Mouse (Mus musculus): Measurements from ENCODE around the gene Htr3b. TPM values are rescaled to one million over a fixed set of nuclear protein-coding genes. Genes with fewer than 3 reads are reported as not detected.
A peak's percentile ranks its signal among the peaks of the same experiment; 100 is the strongest.

Gene Htr3b
- not detected in 2 replicates for polyA plus RNA-seq (2011; ENCODE audit: insufficient read depth, insufficient read length, low replicate concordance, missing spikeins)

DNA sequence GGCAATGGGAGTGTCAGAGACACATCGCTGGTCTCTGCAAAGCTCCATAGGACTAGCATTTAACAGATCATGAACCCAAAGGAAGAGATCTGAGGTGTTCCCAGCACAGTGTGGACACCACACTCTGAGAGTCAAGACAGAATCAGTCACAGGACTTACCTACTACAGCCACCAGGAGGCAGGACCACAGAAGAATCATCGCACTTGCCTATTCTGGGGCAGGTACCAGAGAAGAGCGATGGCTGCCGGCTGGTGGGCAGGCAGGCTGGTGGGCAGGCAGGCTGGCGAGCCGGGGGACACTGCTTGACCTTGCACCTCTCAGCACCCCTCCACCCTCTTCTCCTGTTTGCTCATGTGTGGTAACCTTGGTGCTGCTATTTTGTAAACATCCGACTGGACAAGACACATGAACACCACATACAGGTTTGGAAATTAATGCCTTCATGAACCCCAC, at the start of gene Htr3b:
Htr3b (minus strand) TSS at position 404 of the 454 bp plus-strand sequence.
- TF ChIP-seq POLR2A (IDR thresholded peaks at IDR 0.05; ENCODE audit: borderline replicate concordance, control insufficient read depth, low read depth, low read length) (no peak), CTCF (IDR thresholded peaks at IDR 0.05; ENCODE audit: control insufficient read depth, insufficient read depth, low read length) (no peak)
- 55% methylated on average over 7 of the region's 7 CpGs for WGBS
- H3K4me1 ChIP-seq (ENCODE audit: control insufficient read depth, insufficient read depth, low read length) = no peaks in the 10 kb centered on the region
- H3K4me3 ChIP-seq (replicated peaks; ENCODE audit: control insufficient read depth, low read depth, low read length) = no peak within 1 kb of the TSS
- no peak within 1 kb of the TSS for H3K27ac ChIP-seq (ENCODE audit: control insufficient read depth, insufficient read depth, low read depth, low read length, poor library complexity)

DNA sequence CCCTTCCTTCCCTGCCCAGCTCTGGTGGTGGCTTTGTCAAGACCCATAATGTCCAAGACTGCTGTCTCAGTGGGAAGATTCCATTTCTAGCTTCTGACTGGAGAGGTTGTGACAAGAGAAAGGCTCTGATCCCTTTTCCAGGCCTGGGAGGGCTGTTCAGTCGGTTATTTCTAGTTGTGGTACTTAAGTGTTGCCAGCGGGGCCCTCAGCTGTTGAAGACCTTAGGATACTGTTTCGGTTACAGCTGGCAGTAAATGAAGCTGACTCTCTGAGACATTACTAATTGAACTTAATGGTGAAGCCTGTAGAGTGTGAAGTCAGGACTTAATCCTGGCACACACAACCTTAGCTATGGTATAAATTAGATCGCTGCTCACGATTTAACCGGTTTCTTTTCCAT, 34.5 kb upstream of the Htr3b start:
- Histone ChIP-seq H3K4me3 (replicated peaks; ENCODE audit: control insufficient read depth, low read depth, low read length) (no peak overlapping the region), H3K4me1 (ENCODE audit: control insufficient read depth, insufficient read depth, low read length) (no peaks in the 10 kb centered on the region), H3K27ac (ENCODE audit: control insufficient read depth, insufficient read depth, low read depth, low read length, poor library complexity) (no peak overlapping the region)
- WGBS = 88% methylated on average over 6 of the region's 6 CpGs
- no peak for TF ChIP-seq POLR2A (IDR thresholded peaks at IDR 0.05; ENCODE audit: borderline replicate concordance, control insufficient read depth, low read depth, low read length)
- no peak for TF ChIP-seq CTCF (IDR thresholded peaks at IDR 0.05; ENCODE audit: control insufficient read depth, insufficient read depth, low read length)

DNA sequence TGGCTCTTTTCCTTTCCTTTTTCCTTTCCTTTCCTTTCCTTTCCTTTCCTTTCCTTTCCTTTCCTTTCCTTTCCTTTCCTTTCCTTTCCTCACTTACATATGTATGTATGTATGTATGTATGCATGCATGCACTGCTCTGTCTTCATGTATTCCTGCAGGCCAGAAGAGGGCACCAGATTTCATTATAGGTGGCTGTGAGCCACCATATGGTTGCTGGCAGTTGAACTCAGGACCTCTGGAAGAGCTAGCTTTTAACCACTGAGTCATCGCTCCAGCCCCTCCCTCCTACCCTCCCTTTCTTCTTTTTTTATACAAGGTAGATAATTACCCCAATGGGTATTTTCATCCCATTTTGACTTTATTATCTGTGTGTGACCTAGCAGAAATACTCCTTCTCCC, 30.9 kb upstream of the Htr3b start:
- no peak overlapping the region for H3K27ac ChIP-seq (ENCODE audit: control insufficient read depth, insufficient read depth, low read depth, low read length, poor library complexity)
- WGBS = 84% methylated on average over 1 of the region's 1 CpGs
- TF ChIP-seq POLR2A (IDR thresholded peaks at IDR 0.05; ENCODE audit: borderline replicate concordance, control insufficient read depth, low read depth, low read length) (no peak), CTCF (IDR thresholded peaks at IDR 0.05; ENCODE audit: control insufficient read depth, insufficient read depth, low read length) (no peak)
- H3K4me1 ChIP-seq (ENCODE audit: control insufficient read depth, insufficient read depth, low read length) = no peaks in the 10 kb centered on the region
- H3K4me3 ChIP-seq (replicated peaks; ENCODE audit: control insufficient read depth, low read depth, low read length) = no peak overlapping the region

DNA sequence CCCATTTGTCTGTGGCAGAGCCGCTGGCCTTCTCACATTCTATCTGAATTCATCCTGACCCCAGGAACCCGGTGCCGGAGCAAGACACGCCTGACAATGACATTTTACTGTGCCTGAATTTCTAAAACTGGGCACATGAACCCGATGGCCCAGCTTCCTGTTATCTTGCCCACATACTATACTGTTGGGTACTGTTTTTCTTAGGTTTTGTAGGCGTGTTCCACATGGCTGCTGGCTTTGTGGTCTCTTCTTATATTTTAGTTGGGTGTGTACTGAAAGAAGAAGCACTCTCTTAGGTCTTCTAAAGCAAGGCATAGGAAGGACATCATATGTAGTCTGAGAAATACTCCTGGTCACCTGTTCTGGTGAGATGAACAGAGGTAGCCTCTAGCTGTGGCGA, 30.0 kb upstream of the Htr3b start:
- no peak overlapping the region for H3K27ac ChIP-seq (ENCODE audit: control insufficient read depth, insufficient read depth, low read depth, low read length, poor library complexity)
- H3K4me1 ChIP-seq (ENCODE audit: control insufficient read depth, insufficient read depth, low read length) = no peaks in the 10 kb centered on the region
- no peak overlapping the region for H3K4me3 ChIP-seq (replicated peaks; ENCODE audit: control insufficient read depth, low read depth, low read length)
- TF ChIP-seq CTCF (IDR thresholded peaks at IDR 0.05; ENCODE audit: control insufficient read depth, insufficient read depth, low read length) (no peak), POLR2A (IDR thresholded peaks at IDR 0.05; ENCODE audit: borderline replicate concordance, control insufficient read depth, low read depth, low read length) (no peak)
- 74% methylated on average over 7 of the region's 7 CpGs for WGBS

DNA sequence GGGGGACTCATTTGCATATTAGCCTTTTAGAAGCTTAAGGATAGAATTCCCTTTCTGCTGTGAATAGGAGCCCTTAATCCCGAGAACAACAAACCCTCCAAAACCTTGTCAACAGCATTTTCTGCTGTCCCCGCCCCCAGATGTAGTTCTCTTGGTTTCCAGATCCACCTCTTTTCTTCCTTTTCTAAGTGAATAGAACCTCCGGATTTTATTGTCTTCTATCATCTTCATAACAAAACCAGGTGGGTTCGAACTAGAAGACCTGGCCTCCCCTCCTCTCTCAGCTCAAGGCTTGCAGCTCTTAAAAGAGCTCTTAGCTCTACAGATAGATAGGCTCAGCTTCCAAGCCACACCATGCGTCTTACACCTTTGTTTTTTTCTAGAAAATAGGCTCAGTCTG, 26.9 kb upstream of the Htr3b start:
- Histone ChIP-seq H3K4me1 (ENCODE audit: control insufficient read depth, insufficient read depth, low read length) (no peaks in the 10 kb centered on the region; the same call in 1 of the 2 replicates), H3K4me3 (replicated peaks; ENCODE audit: control insufficient read depth, low read depth, low read length) (no peak overlapping the region), H3K27ac (ENCODE audit: control insufficient read depth, insufficient read depth, low read depth, low read length, poor library complexity) (no peak overlapping the region)
- 80% methylated on average over 5 of the region's 5 CpGs for WGBS
- TF ChIP-seq CTCF (IDR thresholded peaks at IDR 0.05; ENCODE audit: control insufficient read depth, insufficient read depth, low read length) (no peak), POLR2A (IDR thresholded peaks at IDR 0.05; ENCODE audit: borderline replicate concordance, control insufficient read depth, low read depth, low read length) (no peak)

DNA sequence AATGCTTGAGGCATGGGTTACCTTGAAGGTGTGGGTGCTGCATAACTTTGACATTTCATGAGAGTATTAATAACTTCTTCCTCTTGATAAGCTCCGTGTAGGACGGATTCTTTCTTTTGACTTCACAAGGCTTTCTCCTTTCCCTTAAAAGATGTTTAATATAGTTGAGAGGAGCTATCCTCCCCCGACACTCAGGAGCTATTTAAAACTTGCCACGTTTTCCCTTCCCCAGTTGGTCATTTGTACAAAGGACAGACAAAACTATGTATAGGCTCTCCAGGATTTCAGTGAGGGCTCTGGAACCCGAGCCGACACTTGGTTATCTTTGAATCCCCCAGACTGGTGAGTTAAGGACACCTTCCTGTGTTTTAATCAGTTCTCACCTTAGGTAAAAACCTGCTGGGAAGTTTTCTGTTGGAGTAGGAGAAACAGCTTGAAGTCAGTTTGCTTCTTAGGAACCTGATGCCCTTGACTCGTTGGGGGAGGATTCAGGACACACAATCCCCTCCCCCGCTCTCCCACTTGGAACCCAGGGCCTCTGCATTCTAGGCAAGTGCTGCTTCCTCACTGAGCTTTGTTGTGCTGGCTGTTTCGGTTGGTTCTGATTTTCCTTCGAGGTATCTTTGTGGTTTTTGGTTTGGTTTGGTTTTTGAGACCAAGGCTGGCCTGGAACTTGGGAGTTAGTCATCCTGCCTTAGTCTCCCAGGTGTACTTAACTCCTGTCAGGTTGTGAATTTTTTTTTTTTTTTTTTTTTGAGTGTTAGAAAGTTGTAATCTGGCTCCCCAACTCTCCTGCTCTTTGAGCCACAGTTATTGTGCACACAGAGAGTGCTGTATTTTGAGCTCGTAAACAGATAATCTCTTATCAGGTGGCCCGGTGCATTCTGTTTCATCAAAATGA, 22.7 kb upstream of the Htr3b start:
- no peak overlapping the region for H3K27ac ChIP-seq (ENCODE audit: control insufficient read depth, insufficient read depth, low read depth, low read length, poor library complexity)
- no peak overlapping the region for H3K4me3 ChIP-seq (replicated peaks; ENCODE audit: control insufficient read depth, low read depth, low read length)
- H3K4me1 ChIP-seq (ENCODE audit: control insufficient read depth, insufficient read depth, low read length) = no peaks in the 10 kb centered on the region; the same call in 1 of the 2 replicates
- WGBS = 55% methylated on average over 12 of the region's 12 CpGs
- TF ChIP-seq POLR2A (IDR thresholded peaks at IDR 0.05; ENCODE audit: borderline replicate concordance, control insufficient read depth, low read depth, low read length) (no peak), CTCF (IDR thresholded peaks at IDR 0.05; ENCODE audit: control insufficient read depth, insufficient read depth, low read length) (no peak)

DNA sequence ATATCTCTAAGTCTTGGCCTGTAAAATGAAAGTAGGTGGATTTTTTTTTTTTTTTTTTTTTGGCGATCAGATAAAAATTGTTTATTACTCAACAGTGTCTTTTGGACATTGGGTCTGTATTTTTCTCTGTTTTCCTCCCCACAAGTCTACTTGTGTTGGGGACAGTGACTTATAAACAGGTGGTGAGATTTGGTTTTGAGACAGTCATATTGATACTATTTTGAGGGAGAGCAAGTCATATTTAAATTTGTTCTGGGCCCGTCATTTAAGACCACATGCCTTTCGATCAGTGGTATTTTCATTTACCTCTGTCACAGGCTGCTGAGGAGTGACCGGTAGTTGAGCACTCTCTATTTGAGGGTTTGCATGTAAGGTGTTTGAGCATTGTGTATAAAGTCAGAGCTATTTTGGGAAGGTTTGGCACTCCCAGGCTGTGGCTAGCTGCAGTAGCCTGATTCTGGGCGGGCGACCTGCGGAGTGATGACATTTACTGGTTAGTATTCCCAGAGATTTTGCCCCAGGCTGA, 21.9 kb upstream of the Htr3b start:
- Histone ChIP-seq H3K4me3 (replicated peaks; ENCODE audit: control insufficient read depth, low read depth, low read length) (no peak overlapping the region), H3K27ac (ENCODE audit: control insufficient read depth, insufficient read depth, low read depth, low read length, poor library complexity) (no peak overlapping the region)
- WGBS = 66% methylated on average over 7 of the region's 7 CpGs

DNA sequence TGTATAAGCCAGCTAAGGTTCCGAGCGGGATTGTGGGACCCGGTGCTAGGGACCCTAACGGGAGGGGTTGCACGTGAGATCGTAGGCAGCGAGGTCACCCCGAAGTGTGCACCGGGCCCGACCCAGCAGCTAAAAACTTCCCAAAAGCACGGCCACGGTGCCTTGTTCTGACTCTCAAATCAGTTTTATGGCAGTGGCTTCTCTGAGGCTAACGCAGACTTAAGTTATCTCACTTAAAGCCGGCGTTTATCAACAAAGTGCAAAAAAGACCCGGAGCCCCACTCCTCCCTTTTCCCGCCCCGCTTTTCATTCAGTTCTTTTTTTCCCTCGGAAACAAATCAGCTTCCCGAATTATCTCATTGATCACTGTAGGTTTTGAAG, 20.9 kb upstream of the Htr3b start:
- TF ChIP-seq POLR2A (IDR thresholded peaks at IDR 0.05; ENCODE audit: borderline replicate concordance, control insufficient read depth, low read depth, low read length) (no peak), CTCF (IDR thresholded peaks at IDR 0.05; ENCODE audit: control insufficient read depth, insufficient read depth, low read length) (no peak)
- 1% methylated on average over 20 of the region's 20 CpGs for WGBS
- Histone ChIP-seq H3K4me3 (replicated peaks; ENCODE audit: control insufficient read depth, low read depth, low read length) (peak overlapping the region; percentile 90), H3K4me1 (ENCODE audit: control insufficient read depth, insufficient read depth, low read length) (no peaks in the 10 kb centered on the region; the same call in 1 of the 2 replicates), H3K27ac (ENCODE audit: control insufficient read depth, insufficient read depth, low read depth, low read length, poor library complexity) (peak overlapping the region; percentile 77; the same call in 1 of the 2 replicates)

More for the DNA sequence above, 21.9 kb upstream of the Htr3b start:
- H3K4me1 ChIP-seq (ENCODE audit: control insufficient read depth, insufficient read depth, low read length) = no peaks in the 10 kb centered on the region; the same call in 1 of the 2 replicates
- TF ChIP-seq POLR2A (IDR thresholded peaks at IDR 0.05; ENCODE audit: borderline replicate concordance, control insufficient read depth, low read depth, low read length) = no peak
- TF ChIP-seq CTCF (IDR thresholded peaks at IDR 0.05; ENCODE audit: control insufficient read depth, insufficient read depth, low read length) = no peak
